Mouse (Mus musculus): ENCODE data around the gene Atf6.

Gene Atf6

DNA sequence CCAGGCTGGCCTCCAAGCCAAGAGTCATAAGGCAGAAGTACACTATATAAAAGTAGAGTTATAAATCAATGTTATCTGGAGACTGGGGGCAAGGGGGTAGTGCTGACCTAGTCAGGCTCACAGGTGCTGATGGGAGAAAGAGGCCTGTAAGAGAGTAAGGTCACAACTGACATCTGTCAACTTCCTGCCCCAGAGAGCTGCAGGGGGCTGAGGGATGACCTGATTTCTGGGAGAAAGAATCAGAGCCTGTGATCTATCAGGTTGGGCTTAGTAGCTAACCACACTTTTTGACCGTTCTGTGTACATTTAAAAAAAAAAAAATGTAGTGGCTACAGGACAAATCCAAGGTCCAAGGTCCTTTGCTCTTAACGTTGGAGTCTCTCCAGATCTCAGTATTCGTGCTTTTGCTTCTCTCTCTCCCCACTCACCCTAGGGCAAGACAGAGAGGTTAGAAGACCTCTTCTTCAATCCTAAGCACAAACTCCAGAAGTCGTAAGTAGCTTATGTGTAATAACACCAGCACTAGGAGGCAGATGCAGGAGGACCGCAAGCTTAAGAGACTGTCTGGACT lies 15.4 kb upstream of the Atf6 start:
- no peak for DNase-seq

DNA sequence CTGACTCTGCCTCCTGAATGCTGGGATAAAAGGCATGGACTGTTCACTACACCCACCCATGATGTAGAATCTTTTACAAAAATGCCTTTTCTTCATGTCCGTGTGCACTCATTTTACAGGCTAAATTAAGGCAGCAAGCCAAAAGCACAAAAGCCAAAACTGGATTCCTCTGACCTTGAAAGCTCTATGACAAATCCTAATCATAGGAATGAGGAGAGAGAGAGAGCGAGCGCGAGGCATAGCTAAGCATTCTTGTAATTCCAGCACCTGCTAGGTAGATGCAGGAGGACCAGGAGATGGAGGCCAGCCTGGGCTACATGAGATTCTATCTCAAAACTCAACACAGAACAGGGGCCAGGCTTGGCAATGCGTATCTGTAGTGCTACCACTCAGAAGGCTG lies 9.3 kb upstream of the Atf6 start:
- no peak for DNase-seq

DNA sequence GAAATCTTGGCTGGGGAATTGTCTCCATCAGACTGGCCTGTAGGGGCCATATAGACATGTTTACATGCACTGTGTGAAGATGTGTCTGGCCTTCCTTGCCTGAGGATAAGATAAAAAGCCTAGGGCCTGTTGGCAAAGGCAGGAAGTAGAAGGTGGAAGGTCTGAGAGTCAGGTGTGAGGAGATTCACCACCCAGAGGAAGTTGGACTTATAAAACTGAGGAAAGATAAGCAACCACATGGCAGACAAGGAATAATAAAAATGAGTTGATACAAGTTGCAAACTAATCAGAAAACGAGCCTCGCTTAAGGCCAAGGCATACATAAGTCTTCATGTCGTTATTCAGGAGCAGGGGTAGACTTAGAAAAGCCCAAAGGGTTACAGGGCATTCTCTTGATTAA lies 8.1 kb upstream of the Atf6 start:
- DNase-seq, result no peak

DNA sequence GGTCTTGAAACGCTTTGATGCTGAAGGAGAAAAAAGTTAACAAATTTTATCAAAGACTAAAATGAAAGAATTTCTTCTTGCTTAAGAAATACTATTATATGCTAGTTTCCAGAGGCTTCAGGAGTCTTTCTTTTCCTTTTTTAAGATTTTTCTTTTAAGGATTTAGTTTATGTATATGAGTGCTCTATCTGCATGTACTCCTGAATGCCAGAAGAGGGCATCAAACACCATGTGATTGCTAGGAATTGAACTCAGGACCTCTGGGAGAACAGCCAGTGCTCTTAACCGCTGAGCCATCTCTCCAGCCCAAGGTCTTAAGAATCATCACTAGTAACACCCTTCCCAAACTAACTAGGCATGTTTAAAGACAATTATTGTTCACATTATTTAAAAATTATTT lies 4.4 kb upstream of the Atf6 start:
- no peak for DNase-seq

DNA sequence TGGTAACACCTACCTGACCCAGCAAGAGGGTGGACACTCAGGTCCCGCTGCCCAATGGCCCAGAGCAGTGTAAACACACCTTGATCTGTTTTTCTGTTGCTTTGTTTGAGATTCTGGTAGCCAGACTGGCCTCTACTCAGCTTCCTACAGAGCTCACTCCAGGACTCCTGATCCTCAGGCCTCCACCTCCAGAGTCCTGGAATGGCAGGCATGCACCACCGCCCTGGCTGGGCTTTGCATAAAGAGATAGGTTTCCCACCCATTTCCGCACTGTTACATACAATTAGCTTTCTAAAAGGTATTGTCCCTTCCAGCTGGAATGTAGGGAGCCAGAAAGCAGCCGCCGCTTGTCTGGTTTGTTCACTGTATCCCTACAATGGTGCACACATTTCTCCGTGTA lies 3.8 kb upstream of the Atf6 start:
- DNase-seq, result no peak

GRCm38 (mm10) chr1:170868905-170869283 lies 1.3 kb upstream of the Atf6 start:
- DNase-seq, result no peak

GRCm38 (mm10) chr1:170868107-170868904 lies 735 bp upstream of the Atf6 start:
- peak; percentile 48 for DNase-seq

GRCm38 (mm10) chr1:170866992-170867690 lies 430 bp downstream of the Atf6 start:
- peak; percentile 28 for DNase-seq

DNA sequence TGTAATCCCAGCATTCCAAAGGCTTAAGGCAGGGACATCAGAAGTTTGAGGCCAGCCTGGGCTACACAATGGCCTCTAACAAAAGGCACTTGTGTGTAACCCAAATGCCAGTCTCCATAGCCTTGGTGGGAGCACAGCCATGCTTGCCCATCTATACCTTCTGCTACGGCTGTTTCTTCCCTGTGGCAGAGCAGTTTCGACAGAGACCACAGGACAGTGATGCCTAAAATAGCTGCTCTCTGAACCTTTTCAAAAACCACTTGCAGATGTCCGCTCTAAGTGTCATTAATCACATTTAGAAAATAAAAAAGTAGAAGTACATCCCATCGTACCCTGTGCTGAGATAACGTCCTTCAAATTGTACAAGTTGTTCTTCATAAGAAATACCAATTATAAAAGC lies 2.2 kb downstream of the Atf6 start:
- DNase-seq, result no peak

- no peak for DNase-seq
Measured at GRCm38 (mm10) chr1:170864754-170865153, 2.8 kb downstream of the Atf6 start.

GRCm38 (mm10) chr1:170864234-170864633 lies 3.3 kb downstream of the Atf6 start:
- DNase-seq, result no peak

DNA sequence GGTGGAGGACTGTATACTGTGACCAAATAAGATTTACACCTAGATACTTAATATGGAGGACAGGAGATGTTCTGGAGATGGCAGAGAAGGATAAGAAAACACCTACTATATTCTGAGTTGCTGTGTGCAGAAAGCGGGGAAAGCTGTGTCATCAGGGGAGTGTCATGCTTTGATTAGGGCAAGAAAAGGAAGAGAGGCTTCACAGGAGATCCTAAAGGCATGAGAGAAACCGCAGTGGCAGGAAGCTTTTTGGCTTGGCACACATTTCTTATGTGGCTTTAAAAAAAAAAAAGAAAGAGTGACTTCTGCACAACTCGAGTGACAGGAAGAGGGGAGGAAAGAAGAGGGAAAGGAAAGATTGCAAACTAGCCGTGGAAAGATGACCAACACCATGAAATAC lies 4.5 kb downstream of the Atf6 start:
- DNase-seq, result no peak

DNA sequence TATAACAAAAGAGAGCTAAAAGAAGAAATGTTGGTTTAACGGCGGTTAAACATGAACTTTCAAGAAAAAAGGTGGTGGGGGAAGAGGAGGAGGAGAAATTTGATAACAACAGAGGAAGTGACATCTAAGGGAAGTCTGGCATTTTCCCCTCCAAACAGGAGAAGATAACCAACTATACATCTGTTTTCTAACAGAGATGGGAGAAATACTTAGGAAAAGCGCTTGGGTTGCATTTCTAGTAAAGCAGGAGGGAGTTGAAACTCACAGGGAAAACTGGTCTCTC lies 5.2 kb downstream of the Atf6 start:
- no peak for DNase-seq

DNA sequence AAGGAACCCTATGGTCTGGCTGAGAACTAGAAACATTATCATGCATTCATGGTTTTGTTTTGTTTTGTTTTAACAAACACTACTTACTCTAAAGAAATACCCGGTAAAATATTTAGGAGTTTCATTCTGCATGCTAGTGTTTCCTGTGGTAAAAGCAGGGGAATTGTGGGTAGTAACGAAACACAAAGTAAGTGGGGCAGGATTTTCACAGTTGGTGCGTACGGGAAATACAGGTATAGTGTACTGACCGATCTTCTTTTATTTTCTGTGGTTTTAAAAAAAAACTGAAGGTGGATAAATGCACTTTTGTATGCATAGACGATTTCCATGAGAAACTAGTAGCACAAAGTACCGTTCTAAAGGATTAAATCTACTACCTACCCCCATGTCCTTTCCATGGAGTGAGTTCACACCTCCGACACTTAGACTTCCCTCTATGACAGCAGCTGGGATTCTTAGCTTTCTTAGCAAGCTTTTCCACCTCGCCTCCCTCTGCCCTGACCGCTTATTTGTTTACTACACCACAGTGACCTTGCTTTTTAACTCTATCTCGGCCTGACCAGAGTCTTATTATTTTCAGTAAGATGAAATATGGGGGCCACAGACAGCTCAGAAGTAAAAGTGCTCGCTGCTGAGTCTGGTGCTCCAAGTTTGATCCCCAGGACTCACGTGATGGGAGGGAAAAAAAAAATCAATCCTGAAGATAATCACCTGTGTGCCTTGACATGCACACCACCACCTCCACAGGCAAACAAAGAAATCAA lies 5.7 kb downstream of the Atf6 start:
- no peak for DNase-seq

GRCm38 (mm10) chr1:170858872-170859271 lies 8.7 kb downstream of the Atf6 start:
- DNase-seq, result no peak

DNA sequence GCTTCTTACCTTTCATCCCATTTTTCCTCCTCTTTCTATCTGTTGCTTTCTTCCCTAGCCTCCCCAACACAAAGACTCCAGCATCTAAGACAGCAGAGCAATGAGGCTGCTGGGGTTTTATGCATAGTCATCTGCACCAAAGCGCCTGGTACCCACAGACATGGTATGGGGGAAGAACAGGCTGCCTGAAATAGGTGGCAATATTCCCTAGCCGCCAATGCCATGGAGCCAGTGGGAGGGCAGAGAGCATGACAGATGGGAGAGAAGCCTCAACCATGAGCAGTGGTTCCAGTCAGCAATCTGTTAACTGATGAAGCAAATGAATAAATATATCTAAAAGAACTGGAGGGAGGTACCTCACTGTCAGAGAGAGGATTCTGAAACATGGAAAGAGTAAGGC lies 10.2 kb downstream of the Atf6 start:
- DNase-seq, result no peak

GRCm38 (mm10) chr1:170855056-170855760 lies 12.4 kb downstream of the Atf6 start:
- no peak for DNase-seq

DNA sequence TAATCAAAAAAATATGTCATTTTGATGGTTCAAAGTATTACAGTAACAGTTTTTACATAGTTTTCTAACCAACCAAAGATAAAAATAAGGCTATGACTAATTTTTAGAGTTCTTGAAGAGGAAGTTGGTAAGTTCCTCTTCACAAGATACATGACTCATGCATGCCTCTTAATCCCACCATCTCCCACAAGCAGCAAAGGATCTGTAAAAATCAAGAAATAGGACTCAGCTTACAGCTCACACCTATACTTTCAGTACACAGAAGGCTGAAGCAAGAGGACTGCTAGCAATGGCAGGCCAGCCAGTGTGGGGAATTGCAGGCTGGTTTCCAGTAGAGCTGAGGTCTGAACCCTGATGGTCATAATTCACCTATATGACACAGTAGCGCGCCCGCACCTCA lies 14.0 kb downstream of the Atf6 start:
- no peak for DNase-seq

GRCm38 (mm10) chr1:170850637-170851624 lies 16.6 kb downstream of the Atf6 start:
- no peak for DNase-seq

GRCm38 (mm10) chr1:170850007-170850406 lies 17.6 kb downstream of the Atf6 start:
- DNase-seq, result no peak

- no peak for DNase-seq
Measured at GRCm38 (mm10) chr1:170845448-170846307, 21.9 kb downstream of the Atf6 start.

Data from right cerebral cortex, postnatal 14 days (tissue).